Mouse (Mus musculus) limb, embryonic 14.5 days (tissue): Measurements from ENCODE around the gene Ckap5. TPM values are rescaled to one million over a fixed set of nuclear protein-coding genes. Genes with fewer than 3 reads are reported as not detected.

Source experiments
- ATAC-seq: fragments of 200-750 bp; cut with Nextera tagmentation; 2 replicates; pipeline ENCODE4 v1.8.0; 2017; ENCODE audit warnings: low read depth, moderate number of reproducible peaks, moderate TSS enrichment; ENCODE audit not compliant: low FRiP score
- DNase-seq: peaks from one replicate; pipeline ENCODE4 v3.0.0-alpha.2; 2015; ENCODE audit warnings: low spot score
- H3K27ac ChIP-seq: fragments of 300-500 bp; sonication (generic); replicated peaks from 2 replicates; pipeline ENCODE4 v1.5.1; 2014; ENCODE audit warnings: low read depth, mild to moderate bottlenecking, low read length, moderate library complexity, mixed read lengths
- H3K27me3 ChIP-seq: fragments of 300-500 bp; sonication (generic); 2 replicates; pipeline ENCODE4 v1.6.1; 2014; ENCODE audit warnings: low read length, mixed read lengths; ENCODE audit not compliant: control insufficient read depth, insufficient read depth
- H3K36me3 ChIP-seq: fragments of 300-500 bp; sonication (generic); 2 replicates; pipeline ENCODE4 v1.6.1; 2014; ENCODE audit warnings: mild to moderate bottlenecking, low read length, moderate library complexity, mixed read lengths; ENCODE audit not compliant: control insufficient read depth, insufficient read depth
- H3K4me1 ChIP-seq: fragments of 300-500 bp; sonication (generic); 2 replicates; pipeline ENCODE4 v1.6.1; 2014; ENCODE audit warnings: antibody characterized with exemption, low read length, mixed read lengths; ENCODE audit not compliant: control insufficient read depth, insufficient read depth
- H3K4me2 ChIP-seq: fragments of 300-500 bp; sonication (generic); replicated peaks from 2 replicates; pipeline ENCODE4 v1.6.1; 2014; ENCODE audit warnings: low read depth, mild to moderate bottlenecking, low read length, moderate library complexity; ENCODE audit not compliant: severe bottlenecking
- H3K4me3 ChIP-seq: fragments of 300-500 bp; sonication (generic); replicated peaks from 2 replicates; pipeline ENCODE4 v1.5.1; 2014; ENCODE audit warnings: low read length
- H3K9ac ChIP-seq: fragments of 300-500 bp; sonication (generic); 2 replicates; pipeline ENCODE4 v1.6.1; 2014; ENCODE audit warnings: mild to moderate bottlenecking, low read depth, low read length, moderate library complexity; ENCODE audit not compliant: severe bottlenecking
- H3K9me3 ChIP-seq: fragments of 300-500 bp; sonication (generic); 2 replicates; pipeline ENCODE4 v1.6.1; 2016; ENCODE audit warnings: low read length; ENCODE audit not compliant: control insufficient read depth
- POLR2A ChIP-seq: fragments of 200-500 bp; IDR thresholded peaks from 2 replicates; pipeline ENCODE4 v1.8.0; 2012; ENCODE audit warnings: inconsistent platforms, mild to moderate bottlenecking, moderate library complexity, borderline replicate concordance; ENCODE audit not compliant: insufficient read depth, insufficient read length; ENCODE audit errors: extremely low read depth
- WGBS: fragments of 180-500 bp; shearing (Covaris S2); extraction: QIAGEN DNeasy Blood & Tissue Kit; methylation state at CpG from one replicate; pipeline ENCODE4 v1.1.7; 2014; 5-methylcytosine and 5-hydroxymethylcytosine counted together
- polyA plus RNA-seq, 2 experiments: library from polyadenylated mRNA; depleted of rRNA in 1 of 2; stranded (reverse) in 1 of 2; unstranded in 1 of 2; fragments of >200 nt; fragmentation: Nextera tagmentation in 1 of 2; extraction: Ambion mirVana in 1 of 2; gene quantifications; 2 replicates each; pipeline versions ENCODE4 v1.2.1 to v1.2.3; 2012 to 2014

Gene Ckap5
- polyA plus RNA-seq, 2 experiments = 57.8 to 68.7 TPM

DNA sequence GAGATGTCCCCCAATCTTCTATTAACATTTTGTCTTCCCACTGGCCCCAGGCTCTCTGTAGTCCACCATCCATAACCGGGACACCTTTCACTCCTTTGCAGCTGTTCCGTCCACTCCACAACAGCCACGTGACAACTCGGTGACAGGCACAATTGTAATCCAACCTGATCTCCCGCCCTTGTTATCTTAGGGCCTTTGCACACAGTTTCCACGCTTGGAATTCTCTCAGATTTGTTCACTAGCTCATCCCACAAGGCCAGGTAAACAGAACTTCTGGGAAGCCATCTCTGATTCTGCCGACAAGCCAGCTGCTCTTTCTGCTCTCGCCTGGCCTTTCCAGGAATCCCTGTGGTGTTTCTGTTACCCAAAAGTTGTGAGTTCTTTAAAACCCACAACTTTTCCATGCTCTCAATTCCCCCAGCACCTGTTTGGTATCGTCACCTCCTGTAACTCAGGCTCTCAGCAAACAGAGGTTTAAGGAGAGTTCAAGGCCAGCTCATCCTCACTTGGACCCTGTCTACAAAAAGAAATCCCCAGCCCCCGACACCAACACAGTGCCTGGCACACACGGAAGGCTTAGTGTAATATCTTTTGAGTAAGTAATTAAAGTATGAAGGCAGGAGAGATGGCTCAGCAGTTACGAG is 106.9 kb downstream of the Ckap5 start:
- H3K27me3 ChIP-seq = no peaks in the 10 kb centered on the region
- no peaks in the 10 kb centered on the region for H3K9me3 ChIP-seq
- 77% methylated on average over 12 of the region's 12 CpGs for WGBS
- no peak for TF ChIP-seq POLR2A
- H3K4me1 ChIP-seq = no peaks in the 10 kb centered on the region
- no peak overlapping the region for H3K4me3 ChIP-seq
- no peak overlapping the region for H3K9ac ChIP-seq
- no peak overlapping the region for H3K4me2 ChIP-seq
- H3K36me3 ChIP-seq = no peaks in the 10 kb centered on the region
- no peak overlapping the region for H3K27ac ChIP-seq
- DNase-seq (no peak), ATAC-seq (no peak)

DNA sequence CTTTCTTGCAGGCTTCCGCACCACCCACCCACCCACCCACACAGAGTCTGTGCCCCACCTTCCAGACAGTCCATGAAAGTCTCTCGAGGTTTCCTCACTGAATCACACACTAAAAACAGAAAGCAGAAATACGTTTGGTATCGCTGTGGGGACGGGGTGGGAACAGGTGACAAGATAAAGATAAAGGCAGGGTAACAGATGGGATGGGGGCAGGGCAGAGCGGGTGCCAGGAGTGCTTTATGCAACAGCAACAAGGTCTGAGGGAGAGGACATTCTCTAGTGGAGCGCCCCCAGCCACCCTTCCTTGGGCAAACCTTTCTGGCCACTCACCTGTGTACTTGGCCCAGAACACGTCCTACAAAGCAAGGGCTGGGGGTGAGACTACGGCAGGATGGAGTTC is 108.3 kb downstream of the Ckap5 start:
- no peak overlapping the region for H3K9ac ChIP-seq
- no peak overlapping the region for H3K4me2 ChIP-seq
- WGBS = 80% methylated on average over 9 of the region's 9 CpGs
- DNase-seq (no peak), ATAC-seq (no peak)
- H3K27me3 ChIP-seq = no peaks in the 10 kb centered on the region
- no peak overlapping the region for H3K27ac ChIP-seq
- H3K4me1 ChIP-seq = no peaks in the 10 kb centered on the region
- H3K9me3 ChIP-seq = no peaks in the 10 kb centered on the region
- H3K4me3 ChIP-seq = no peak overlapping the region
- no peaks in the 10 kb centered on the region for H3K36me3 ChIP-seq
- TF ChIP-seq POLR2A = no peak

DNA sequence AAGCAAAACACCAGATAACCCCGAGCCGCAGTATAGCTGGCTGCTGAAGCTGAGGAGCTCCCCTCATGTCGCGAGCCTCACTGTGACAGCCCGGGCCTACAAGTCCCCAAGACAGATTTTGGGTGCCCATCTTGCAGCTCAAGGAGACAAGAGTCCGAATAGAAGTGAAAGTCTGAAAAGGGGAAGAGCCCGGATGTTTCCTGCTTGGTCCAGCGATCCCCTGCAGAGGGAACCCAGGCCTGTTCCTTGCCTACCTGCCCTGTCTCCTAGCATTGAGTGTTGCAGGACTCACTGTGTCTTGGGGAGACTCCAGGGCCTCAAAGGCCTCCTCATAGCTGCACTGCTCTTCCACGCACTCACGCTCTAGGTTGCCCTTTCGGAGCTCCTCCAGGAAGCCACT is 108.9 kb downstream of the Ckap5 start:
- Histone ChIP-seq H3K36me3 (no peaks in the 10 kb centered on the region), H3K9ac (no peak overlapping the region), H3K4me1 (no peaks in the 10 kb centered on the region), H3K4me2 (no peak overlapping the region), H3K27me3 (no peaks in the 10 kb centered on the region), H3K9me3 (no peaks in the 10 kb centered on the region), H3K27ac (no peak overlapping the region), H3K4me3 (no peak overlapping the region)
- 87% methylated on average over 11 of the region's 11 CpGs for WGBS
- ATAC-seq = no peak
- no peak for DNase-seq
- TF ChIP-seq POLR2A = no peak

DNA sequence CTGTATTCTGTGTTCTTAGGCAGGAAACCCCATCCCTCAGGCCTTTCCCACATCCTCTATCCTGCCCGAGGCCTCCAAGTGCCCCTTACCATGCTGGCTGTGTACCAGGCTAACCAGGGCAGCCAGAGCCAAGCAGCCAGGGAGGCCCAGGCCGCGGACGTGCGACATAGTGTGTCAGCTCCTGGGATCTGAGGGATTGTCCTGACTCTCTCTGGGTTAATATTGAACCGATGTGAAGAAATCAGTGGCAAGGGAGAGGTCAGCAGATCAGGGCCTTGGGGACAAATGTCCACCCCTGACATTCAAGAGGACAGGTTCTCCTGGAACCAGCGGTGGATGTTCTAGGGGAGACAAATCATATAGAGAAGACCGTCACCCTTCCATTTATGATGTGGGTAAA is 109.7 kb downstream of the Ckap5 start, which contains the start of gene F2:
Gene F2, minus strand, starts transcription at position 186 of the 400 bp plus-strand sequence.
- 85% methylated on average over 8 of the region's 8 CpGs for WGBS

DNA sequence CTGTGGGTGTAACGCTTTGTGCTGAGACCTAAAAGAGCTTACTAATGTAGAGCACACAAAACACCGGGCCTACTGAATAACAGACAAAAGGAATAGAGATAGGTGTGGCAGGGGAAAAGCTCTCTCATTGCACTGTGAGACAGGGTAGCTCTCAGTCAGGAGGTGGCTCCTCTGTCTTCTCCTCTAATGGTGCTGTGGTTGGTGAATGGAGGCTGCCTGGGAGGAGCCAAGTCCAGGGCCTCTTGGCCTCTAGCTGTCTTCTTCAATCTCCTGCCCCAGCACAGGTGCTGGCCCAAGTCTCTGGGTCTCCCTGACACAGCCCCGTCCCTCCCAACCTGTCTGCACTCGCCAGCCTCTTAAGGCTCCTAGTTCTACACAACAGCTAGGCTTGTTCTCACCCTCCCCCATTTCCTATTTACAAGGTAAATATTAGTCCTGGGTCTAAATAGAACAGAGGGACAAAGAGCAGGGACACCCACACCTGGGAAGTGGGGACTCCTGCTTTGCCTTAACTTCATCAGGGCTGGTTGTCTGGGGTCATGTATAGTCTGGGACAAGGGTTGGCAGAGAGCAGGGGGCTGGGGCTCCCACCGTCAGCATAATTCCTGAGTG is 110.3 kb downstream of the Ckap5 start:
- ATAC-seq = no peak
- Histone ChIP-seq H3K27me3 (no peaks in the 10 kb centered on the region), H3K9ac (no peak overlapping the region), H3K4me1 (no peaks in the 10 kb centered on the region), H3K4me2 (no peak overlapping the region), H3K27ac (no peak overlapping the region), H3K36me3 (no peaks in the 10 kb centered on the region), H3K9me3 (no peaks in the 10 kb centered on the region), H3K4me3 (no peak overlapping the region)
- TF ChIP-seq POLR2A = no peak
- no peak for DNase-seq
- 80% methylated on average over 5 of the region's 5 CpGs for WGBS

More for the DNA sequence above, 109.7 kb downstream of the Ckap5 start, which contains the start of gene F2:
- Histone ChIP-seq H3K4me1 (no peaks in the 10 kb centered on the region), H3K4me2 (no peak within 1 kb of the TSS), H3K36me3 (no peaks in the 10 kb centered on the region), H3K27me3 (no peaks in the 10 kb centered on the region), H3K9me3 (no peaks in the 10 kb centered on the region), H3K27ac (no peak within 1 kb of the TSS), H3K4me3 (no peak within 1 kb of the TSS), H3K9ac (no peak within 1 kb of the TSS)
- no peak for DNase-seq
- TF ChIP-seq POLR2A = no peak
- ATAC-seq = no peak
